Mouse (Mus musculus) hindbrain, embryonic 12.5 days (tissue): ENCODE results near the gene Mypop. TPM values are rescaled to one million over a fixed set of nuclear protein-coding genes. Genes with fewer than 3 reads are reported as not detected.

Source experiments
- ATAC-seq: fragments of 200-750 bp; cut with Nextera tagmentation; 2 replicates; pipeline ENCODE4 v1.8.0; 2017; ENCODE audit warnings: moderate TSS enrichment; ENCODE audit not compliant: low FRiP score
- H3K27ac ChIP-seq: fragments of 300-500 bp; sonication (generic); 2 replicates; pipeline ENCODE4 v1.5.1; 2016; ENCODE audit warnings: mild to moderate bottlenecking
- H3K27me3 ChIP-seq: fragments of 300-500 bp; sonication (generic); 2 replicates; pipeline ENCODE4 v1.6.1; 2016; ENCODE audit warnings: mild to moderate bottlenecking
- H3K36me3 ChIP-seq: fragments of 300-500 bp; sonication (generic); 2 replicates; pipeline ENCODE4 v1.6.1; 2016; ENCODE audit warnings: mild to moderate bottlenecking
- H3K4me1 ChIP-seq: fragments of 300-500 bp; sonication (generic); 2 replicates; pipeline ENCODE4 v1.6.1; 2016
- H3K4me2 ChIP-seq: fragments of 300-500 bp; sonication (generic); replicated peaks from 2 replicates; pipeline ENCODE4 v1.6.1; 2016; ENCODE audit warnings: mild to moderate bottlenecking
- H3K4me3 ChIP-seq: fragments of 300-500 bp; sonication (generic); 2 replicates; pipeline ENCODE4 v1.5.1; 2016; ENCODE audit warnings: mild to moderate bottlenecking
- H3K9ac ChIP-seq: fragments of 300-500 bp; sonication (generic); 2 replicates; pipeline ENCODE4 v1.6.1; 2016; ENCODE audit warnings: mild to moderate bottlenecking, moderate library complexity
- H3K9me3 ChIP-seq: fragments of 300-500 bp; sonication (generic); replicated peaks from 2 replicates; pipeline ENCODE4 v1.6.1; 2016; ENCODE audit warnings: mild to moderate bottlenecking
- WGBS: fragments of 180-500 bp; shearing (Covaris S2); methylation state at CpG from one replicate; pipeline ENCODE4 v1.1.7; 2016; 5-methylcytosine and 5-hydroxymethylcytosine counted together
- polyA plus RNA-seq: library from polyadenylated mRNA; unstranded; fragments of >200 nt; fragmentation: Nextera tagmentation; extraction: Ambion mirVana; gene quantifications from 2 replicates; pipeline ENCODE4 v1.2.1, GENCODE M21; 2016

Gene Mypop
- polyA plus RNA-seq, 1 experiment from 2014 or later, result 6.9 TPM

- no peaks in the 10 kb centered on the region for H3K9me3 ChIP-seq
- 2% methylated on average over 33 of the region's 36 CpGs for WGBS
Measured at GRCm38 (mm10) chr7:19024581-19025255, 33.7 kb downstream of the Mypop start.

GRCm38 (mm10) chr7:19028067-19028466 is 37.0 kb downstream of the Mypop start:
- Histone ChIP-seq H3K9me3 (no peaks in the 10 kb centered on the region), H3K4me3 (no peak overlapping the region), H3K36me3 (peaks cover 46% of the 10 kb centered on the region), H3K27ac (no peak overlapping the region), H3K9ac (no peak overlapping the region), H3K4me2 (no peak overlapping the region), H3K27me3 (peaks cover 8% of the 10 kb centered on the region), H3K4me1 (peaks cover 19% of the 10 kb centered on the region)
- ATAC-seq, result no peak

More at GRCm38 (mm10) chr7:19024581-19025255, 33.7 kb downstream of the Mypop start:
- Histone ChIP-seq H3K4me2 (peak overlapping the region; percentile 80), H3K27ac (peak overlapping the region; percentile 70), H3K27me3 (peaks cover 41% of the 10 kb centered on the region), H3K36me3 (peaks cover 13% of the 10 kb centered on the region), H3K4me1 (peaks cover 19% of the 10 kb centered on the region), H3K9ac (peak overlapping the region; percentile 95), H3K4me3 (peak overlapping the region; percentile 92)
- ATAC-seq, result peak; percentile 75

- Histone ChIP-seq H3K9me3 (no peaks in the 10 kb centered on the region), H3K4me2 (no peak overlapping the region), H3K27ac (no peak overlapping the region), H3K4me3 (no peak overlapping the region), H3K4me1 (peaks cover 19% of the 10 kb centered on the region), H3K27me3 (no peaks in the 10 kb centered on the region), H3K9ac (no peak overlapping the region), H3K36me3 (peaks cover 55% of the 10 kb centered on the region)
- ATAC-seq, result peak; percentile 45; the same call in 1 of the 2 replicates
- 62% methylated on average over 6 of the region's 6 CpGs for WGBS
Measured at GRCm38 (mm10) chr7:19029084-19029653, 38.1 kb downstream of the Mypop start.

- Histone ChIP-seq H3K9me3 (no peaks in the 10 kb centered on the region), H3K27ac (no peak overlapping the region), H3K27me3 (no peaks in the 10 kb centered on the region), H3K9ac (no peak overlapping the region; the same call in 1 of the 2 replicates), H3K4me2 (no peak overlapping the region), H3K4me1 (no peaks in the 10 kb centered on the region), H3K36me3 (peaks cover 79% of the 10 kb centered on the region), H3K4me3 (no peak overlapping the region)
- 35% methylated on average over 4 of the region's 4 CpGs for WGBS
- ATAC-seq, result no peak
Measured at GRCm38 (mm10) chr7:19031641-19032040, 40.6 kb downstream of the Mypop start.

- H3K4me1 ChIP-seq, result no peaks in the 10 kb centered on the region
- no peaks in the 10 kb centered on the region for H3K27me3 ChIP-seq
- H3K9me3 ChIP-seq, result no peaks in the 10 kb centered on the region
- no peak overlapping the region for H3K4me3 ChIP-seq
- H3K9ac ChIP-seq, result no peak overlapping the region
- peaks cover 99% of the 10 kb centered on the region for H3K36me3 ChIP-seq
- no peak overlapping the region for H3K27ac ChIP-seq
- WGBS, result 97% methylated on average over 6 of the region's 6 CpGs
- no peak overlapping the region for H3K4me2 ChIP-seq
- ATAC-seq, result no peak
Measured at GRCm38 (mm10) chr7:19044616-19045015, 53.6 kb downstream of the Mypop start.

GRCm38 (mm10) chr7:19046286-19047069 is 55.4 kb downstream of the Mypop start:
- H3K9me3 ChIP-seq, result no peaks in the 10 kb centered on the region
- no peak overlapping the region for H3K4me2 ChIP-seq
- no peak overlapping the region for H3K4me3 ChIP-seq
- peaks cover 99% of the 10 kb centered on the region for H3K36me3 ChIP-seq
- H3K9ac ChIP-seq, result no peak overlapping the region
- H3K4me1 ChIP-seq, result no peaks in the 10 kb centered on the region
- WGBS, result 93% methylated on average over 11 of the region's 11 CpGs
- H3K27ac ChIP-seq, result no peak overlapping the region
- H3K27me3 ChIP-seq, result no peaks in the 10 kb centered on the region
- ATAC-seq, result peak; percentile 19; the same call in 1 of the 2 replicates

- H3K4me2 ChIP-seq, result no peak overlapping the region
Measured at GRCm38 (mm10) chr7:19048006-19048527, 57.0 kb downstream of the Mypop start.

GRCm38 (mm10) chr7:19049252-19049651 is 58.2 kb downstream of the Mypop start:
- Histone ChIP-seq H3K36me3 (peaks cover 87% of the 10 kb centered on the region), H3K9me3 (no peaks in the 10 kb centered on the region), H3K27me3 (no peaks in the 10 kb centered on the region), H3K27ac (no peak overlapping the region), H3K9ac (no peak overlapping the region), H3K4me1 (0 out of 2 replicates have a peak, but pooled peaks cover 2% of the 10 kb centered on the region), H3K4me2 (no peak overlapping the region), H3K4me3 (no peak overlapping the region)
- WGBS, result 87% methylated on average over 5 of the region's 5 CpGs
- no peak for ATAC-seq

More at GRCm38 (mm10) chr7:19048006-19048527, 57.0 kb downstream of the Mypop start:
- Histone ChIP-seq H3K9me3 (no peaks in the 10 kb centered on the region), H3K27ac (no peak overlapping the region), H3K27me3 (no peaks in the 10 kb centered on the region), H3K36me3 (peaks cover 98% of the 10 kb centered on the region), H3K9ac (peak overlapping the region; percentile 2; the same call in 1 of the 2 replicates), H3K4me1 (no peaks in the 10 kb centered on the region), H3K4me3 (no peak overlapping the region)
- 91% methylated on average over 14 of the region's 14 CpGs for WGBS
- ATAC-seq, result no peak

- H3K36me3 ChIP-seq, result peaks cover 77% of the 10 kb centered on the region
- no peak overlapping the region for H3K27ac ChIP-seq
- no peaks in the 10 kb centered on the region for H3K27me3 ChIP-seq
- H3K9ac ChIP-seq, result no peak overlapping the region
- no peaks in the 10 kb centered on the region for H3K9me3 ChIP-seq
- ATAC-seq, result no peak
- WGBS, result 92% methylated on average over 8 of the region's 8 CpGs
- H3K4me1 ChIP-seq, result peaks cover 7% of the 10 kb centered on the region; the same call in 1 of the 2 replicates
- H3K4me2 ChIP-seq, result no peak overlapping the region
- H3K4me3 ChIP-seq, result no peak overlapping the region
Measured at GRCm38 (mm10) chr7:19050172-19050571, 59.1 kb downstream of the Mypop start.

GRCm38 (mm10) chr7:19051161-19051560 is 60.1 kb downstream of the Mypop start:
- Histone ChIP-seq H3K4me1 (peaks cover 7% of the 10 kb centered on the region; the same call in 1 of the 2 replicates), H3K4me2 (no peak overlapping the region), H3K9ac (no peak overlapping the region), H3K36me3 (peaks cover 68% of the 10 kb centered on the region), H3K27me3 (no peaks in the 10 kb centered on the region), H3K9me3 (no peaks in the 10 kb centered on the region), H3K27ac (no peak overlapping the region), H3K4me3 (no peak overlapping the region)
- no peak for ATAC-seq
- 71% methylated on average over 4 of the region's 4 CpGs for WGBS
